Mouse (Mus musculus): ENCODE data around the gene Mapkapk3. TPM values are rescaled to one million over a fixed set of nuclear protein-coding genes. Genes with fewer than 3 reads are reported as not detected.

Mapkapk3 gene
- total and polyA plus RNA-seq, 3 experiments: 29.9 to 39.8 (median 30.1) TPM

DNA sequence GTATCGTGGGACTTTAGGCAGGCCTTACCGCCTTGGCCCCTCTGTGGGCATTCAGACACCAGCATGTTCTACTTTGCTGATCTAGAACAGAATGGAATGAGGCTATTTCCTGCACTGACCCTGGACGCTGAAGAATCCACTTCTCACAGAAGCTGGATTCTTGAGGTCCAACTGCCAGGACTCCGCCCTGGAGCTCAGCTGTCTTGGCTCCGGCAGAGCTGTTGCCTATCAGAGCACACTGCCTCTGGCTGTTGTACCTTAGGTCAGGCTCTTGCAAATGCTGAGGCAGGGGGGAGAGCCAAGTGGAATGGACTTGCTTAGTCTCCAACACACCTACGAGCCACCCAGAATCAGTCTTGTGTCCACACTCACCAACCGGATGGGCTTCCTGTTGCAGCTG lies 36.2 kb upstream of the Mapkapk3 start:
- DNase-seq (ENCODE audit: extremely low read depth): no peak
- Histone ChIP-seq H3K9me3 (replicated peaks; ENCODE audit: low read length) (no peaks in the 10 kb centered on the region), H3K4me1 (ENCODE audit: control insufficient read depth in 1 of 2, insufficient read depth in 2 of 2) (peaks cover 0 to 34% of the 10 kb centered on the region in 2 experiments; a peak in 2 of 4 replicates), H3K4me2 (ENCODE audit: insufficient read depth, low read depth, poor library complexity, severe bottlenecking) (no peak overlapping the region), H3K4me3 (replicated peaks in 1 of 3; ENCODE audit: low read depth in 2 of 3, low read length in 2 of 3, poor library complexity in 1 of 3) (no peak overlapping the region), H3K9ac (ENCODE audit: insufficient read depth, low read depth) (no peak overlapping the region), H3K27ac (ENCODE audit: insufficient read depth, low read depth) (no peak overlapping the region), H3K36me3 (replicated peaks in 1 of 2; ENCODE audit: control insufficient read depth in 1 of 2, insufficient read depth in 1 of 2, low read length in 1 of 2) (peaks cover 18 to 45% of the 10 kb centered on the region in 2 experiments), H3K79me2 (replicated peaks; ENCODE audit: control insufficient read depth, extremely low read depth, insufficient read depth, poor library complexity, severe bottlenecking) (no peaks in the 10 kb centered on the region), H3K27me3 (replicated peaks) (no peaks in the 10 kb centered on the region)
- dilution Hi-C loops (cut with MboI; ENCODE audit: extremely low pct_ligation_motif_present, extremely low pct_unique_long_range_greater_than_20kb, low sequenced_read_pairs): no loop called here
- TF ChIP-seq USF1 (IDR thresholded peaks at IDR 0.05; ENCODE audit: low read depth, low read length) (no peak), ETS1 (conservative IDR thresholded peaks at IDR 0.05; ENCODE audit: low read depth, low read length) (no peak), ZMIZ1 (IDR thresholded peaks at IDR 0.05; ENCODE audit: low read depth, low read length) (no peak), HCFC1 (IDR thresholded peaks at IDR 0.05; ENCODE audit: low read depth, low read length) (no peak), CHD1 (IDR thresholded peaks at IDR 0.05; ENCODE audit: low read depth, low read length) (no peak), RCOR1 (conservative IDR thresholded peaks at IDR 0.05; ENCODE audit: low read depth, low read length) (no peak), POLR2AphosphoS2 (IDR thresholded peaks at IDR 0.05; ENCODE audit: low read depth, low read length) (no peak), ZKSCAN1 (IDR thresholded peaks at IDR 0.05; ENCODE audit: borderline replicate concordance, low read depth, low read length) (no peak), JUND (conservative IDR thresholded peaks at IDR 0.05; ENCODE audit: low read depth, low read length) (no peak), USF2 (conservative IDR thresholded peaks at IDR 0.05; ENCODE audit: low read depth, low read length) (no peak), ELF1 (IDR thresholded peaks at IDR 0.05; ENCODE audit: low read depth, low read length) (no peak), MXI1 (IDR thresholded peaks at IDR 0.05; ENCODE audit: low read depth, low read length) (no peak), MEF2A (IDR thresholded peaks at IDR 0.05; ENCODE audit: borderline replicate concordance, low read depth, low read length) (no peak), BHLHE40 (IDR thresholded peaks at IDR 0.05; ENCODE audit: low read depth, low read length) (no peak), NRF1 (IDR thresholded peaks at IDR 0.05; ENCODE audit: low read depth, low read length) (no peak), IRF4 (IDR thresholded peaks at IDR 0.05; ENCODE audit: low read depth, low read length) (no peak), TBP (conservative IDR thresholded peaks at IDR 0.05; ENCODE audit: low read depth, low read length) (no peak), POLR2A (IDR thresholded peaks at IDR 0.05; ENCODE audit: low read depth, low read length) (no peak)
- in situ Hi-C loops (cut with MboI; ENCODE audit: low pct_ligation_motif_present, low pct_unique_long_range_greater_than_20kb, low sequenced_read_pairs): no loop called here

- peaks cover 0 to 31% of the 10 kb centered on the region in 2 experiments; a peak in 2 of 4 replicates for H3K4me1 ChIP-seq (ENCODE audit: control insufficient read depth in 1 of 2, insufficient read depth in 2 of 2)
- no peaks in the 10 kb centered on the region for H3K79me2 ChIP-seq (replicated peaks; ENCODE audit: control insufficient read depth, extremely low read depth, insufficient read depth, poor library complexity, severe bottlenecking)
- H3K27ac ChIP-seq (ENCODE audit: insufficient read depth, low read depth): no peak overlapping the region
- TF ChIP-seq ZMIZ1 (IDR thresholded peaks at IDR 0.05; ENCODE audit: low read depth, low read length) (no peak), UBTF (IDR thresholded peaks at IDR 0.05; ENCODE audit: low read depth, low read length) (no peak), ZC3H11A (IDR thresholded peaks at IDR 0.05; ENCODE audit: low read depth, low read length) (no peak), CHD2 (IDR thresholded peaks at IDR 0.05; ENCODE audit: low read length) (no peak), USF2 (conservative IDR thresholded peaks at IDR 0.05; ENCODE audit: low read depth, low read length) (no peak), RAD21 (IDR thresholded peaks at IDR 0.05; ENCODE audit: low read depth, low read length) (no peak), GABPA (IDR thresholded peaks at IDR 0.05; ENCODE audit: insufficient replicate concordance, low read depth, low read length) (no peak), PAX5 (IDR thresholded peaks at IDR 0.05; ENCODE audit: low read length) (no peak), MAZ (IDR thresholded peaks at IDR 0.05; ENCODE audit: low read depth, low read length) (no peak), SMC3 (IDR thresholded peaks at IDR 0.05; ENCODE audit: low read depth, low read length) (no peak), SIN3A (IDR thresholded peaks at IDR 0.05; ENCODE audit: low read length) (no peak), NELFE (IDR thresholded peaks at IDR 0.05; ENCODE audit: low read depth, low read length) (no peak), NRF1 (IDR thresholded peaks at IDR 0.05; ENCODE audit: low read depth, low read length) (no peak), BHLHE40 (IDR thresholded peaks at IDR 0.05; ENCODE audit: low read depth, low read length) (no peak), ETS1 (conservative IDR thresholded peaks at IDR 0.05; ENCODE audit: low read depth, low read length) (no peak), HCFC1 (IDR thresholded peaks at IDR 0.05; ENCODE audit: low read depth, low read length) (no peak), TBP (conservative IDR thresholded peaks at IDR 0.05; ENCODE audit: low read depth, low read length) (no peak), RCOR1 (conservative IDR thresholded peaks at IDR 0.05; ENCODE audit: low read depth, low read length) (no peak), ZNF384 (IDR thresholded peaks at IDR 0.05; ENCODE audit: low read depth, low read length) (no peak)
- no peak overlapping the region for H3K4me3 ChIP-seq (replicated peaks in 1 of 3; ENCODE audit: low read depth in 2 of 3, low read length in 2 of 3, poor library complexity in 1 of 3)
- no peak for DNase-seq (ENCODE audit: extremely low read depth)
- peaks cover 18 to 40% of the 10 kb centered on the region in 2 experiments for H3K36me3 ChIP-seq (replicated peaks in 1 of 2; ENCODE audit: control insufficient read depth in 1 of 2, insufficient read depth in 1 of 2, low read length in 1 of 2)
- no peaks in the 10 kb centered on the region for H3K9me3 ChIP-seq (replicated peaks; ENCODE audit: low read length)
- no peak overlapping the region for H3K9ac ChIP-seq (ENCODE audit: insufficient read depth, low read depth)
- H3K4me2 ChIP-seq (ENCODE audit: insufficient read depth, low read depth, poor library complexity, severe bottlenecking): no peak overlapping the region
- dilution Hi-C loops (cut with MboI; ENCODE audit: extremely low pct_ligation_motif_present, extremely low pct_unique_long_range_greater_than_20kb, low sequenced_read_pairs): no loop called here
- in situ Hi-C loops (cut with MboI; ENCODE audit: low pct_ligation_motif_present, low pct_unique_long_range_greater_than_20kb, low sequenced_read_pairs): no loop called here
- H3K27me3 ChIP-seq (replicated peaks): no peaks in the 10 kb centered on the region
Measured at GRCm38 (mm10) chr9:107324799-107325561, 35.3 kb upstream of the Mapkapk3 start.
